Mouse (Mus musculus) G1E (cell line): ENCODE measurements around the gene Emilin1.

Experiments used
- CTCF ChIP-seq: IDR thresholded peaks from 2 replicates; pipeline ENCODE4 v1.5.1; 2012; ENCODE audit warnings: low read depth, low read length, inconsistent platforms, mixed read lengths
- GATA1 ChIP-seq: IDR thresholded peaks from 2 replicates; pipeline ENCODE4 v1.6.1; 2012; ENCODE audit warnings: borderline replicate concordance, low read length, inconsistent platforms, mixed read lengths
- TAL1 ChIP-seq: conservative IDR thresholded peaks from 2 replicates; pipeline ENCODE4 v1.6.1; 2012; ENCODE audit warnings: low read depth, low read length, inconsistent platforms, mixed read lengths

DNA sequence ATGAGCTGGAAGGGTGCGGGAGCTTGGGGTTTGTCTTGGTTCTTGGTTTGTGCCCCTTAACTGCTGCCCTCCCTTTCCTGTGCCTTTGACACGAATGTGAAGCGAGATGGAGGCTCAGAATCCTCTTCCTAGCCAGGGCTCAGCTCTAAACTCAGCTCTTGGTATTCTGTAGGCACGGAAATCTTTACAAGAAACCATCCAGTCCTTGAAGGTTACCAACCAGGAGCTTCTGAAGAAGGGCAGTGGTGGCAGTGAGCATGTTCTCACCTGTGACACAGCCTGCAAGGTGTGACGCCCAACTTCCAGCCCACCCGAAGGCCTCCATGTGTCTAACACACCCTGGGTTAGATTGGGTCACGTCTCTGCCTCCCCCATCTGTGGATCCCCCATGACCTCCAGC lies 38.8 kb upstream of the Emilin1 start:
- no peak for TF ChIP-seq CTCF
- TF ChIP-seq TAL1 = no peak
- no peak for TF ChIP-seq GATA1
